Mouse (Mus musculus) heart, embryonic 12.5 days (tissue): Measurements from ENCODE around the gene Fopnl. TPM values are rescaled to one million over a fixed set of nuclear protein-coding genes. Genes with fewer than 3 reads are reported as not detected.

ENCODE experiments used
- ATAC-seq: fragments of 200-750 bp; cut with Nextera tagmentation; 2 replicates; pipeline ENCODE4 v1.8.0; 2017; ENCODE audit warnings: moderate TSS enrichment, moderate library complexity; ENCODE audit not compliant: insufficient number of reproducible peaks, low FRiP score
- H3K27ac ChIP-seq: fragments of 300-500 bp; sonication (generic); 2 replicates; pipeline ENCODE4 v1.5.1; 2016; ENCODE audit warnings: mild to moderate bottlenecking, moderate library complexity; ENCODE audit not compliant: poor library complexity, severe bottlenecking
- H3K27me3 ChIP-seq: fragments of 300-500 bp; sonication (generic); replicated peaks from 2 replicates; pipeline ENCODE4 v1.6.1; 2016; ENCODE audit warnings: mild to moderate bottlenecking, moderate library complexity
- H3K36me3 ChIP-seq: fragments of 300-500 bp; sonication (generic); 2 replicates; pipeline ENCODE4 v1.6.1; 2016; ENCODE audit warnings: mild to moderate bottlenecking, moderate library complexity
- H3K4me1 ChIP-seq: fragments of 300-500 bp; sonication (generic); replicated peaks from 2 replicates; pipeline ENCODE4 v1.6.1; 2016; ENCODE audit warnings: mild to moderate bottlenecking
- H3K4me2 ChIP-seq: fragments of 300-500 bp; sonication (generic); 2 replicates; pipeline ENCODE4 v1.6.1; 2016; ENCODE audit warnings: mild to moderate bottlenecking, moderate library complexity
- H3K4me3 ChIP-seq: fragments of 300-500 bp; sonication (generic); 2 replicates; pipeline ENCODE4 v1.5.1; 2016; ENCODE audit warnings: mild to moderate bottlenecking
- H3K9ac ChIP-seq: fragments of 300-500 bp; sonication (generic); 2 replicates; pipeline ENCODE4 v1.6.1; 2016; ENCODE audit warnings: mild to moderate bottlenecking, moderate library complexity
- H3K9me3 ChIP-seq: fragments of 300-500 bp; sonication (generic); replicated peaks from 2 replicates; pipeline ENCODE4 v1.6.1; 2016; ENCODE audit warnings: mild to moderate bottlenecking, moderate library complexity
- WGBS: fragments of 180-500 bp; shearing (Covaris S2); methylation state at CpG from one replicate; pipeline ENCODE4 v1.1.7; 2016; 5-methylcytosine and 5-hydroxymethylcytosine counted together
- polyA plus RNA-seq: library from polyadenylated mRNA; unstranded; fragments of >200 nt; fragmentation: Nextera tagmentation; extraction: Ambion mirVana; gene quantifications from 2 replicates; pipeline ENCODE4 v1.2.1, GENCODE M21; 2016

The Fopnl gene
- polyA plus RNA-seq: 96.3 and 112 TPM in 2 replicates

DNA sequence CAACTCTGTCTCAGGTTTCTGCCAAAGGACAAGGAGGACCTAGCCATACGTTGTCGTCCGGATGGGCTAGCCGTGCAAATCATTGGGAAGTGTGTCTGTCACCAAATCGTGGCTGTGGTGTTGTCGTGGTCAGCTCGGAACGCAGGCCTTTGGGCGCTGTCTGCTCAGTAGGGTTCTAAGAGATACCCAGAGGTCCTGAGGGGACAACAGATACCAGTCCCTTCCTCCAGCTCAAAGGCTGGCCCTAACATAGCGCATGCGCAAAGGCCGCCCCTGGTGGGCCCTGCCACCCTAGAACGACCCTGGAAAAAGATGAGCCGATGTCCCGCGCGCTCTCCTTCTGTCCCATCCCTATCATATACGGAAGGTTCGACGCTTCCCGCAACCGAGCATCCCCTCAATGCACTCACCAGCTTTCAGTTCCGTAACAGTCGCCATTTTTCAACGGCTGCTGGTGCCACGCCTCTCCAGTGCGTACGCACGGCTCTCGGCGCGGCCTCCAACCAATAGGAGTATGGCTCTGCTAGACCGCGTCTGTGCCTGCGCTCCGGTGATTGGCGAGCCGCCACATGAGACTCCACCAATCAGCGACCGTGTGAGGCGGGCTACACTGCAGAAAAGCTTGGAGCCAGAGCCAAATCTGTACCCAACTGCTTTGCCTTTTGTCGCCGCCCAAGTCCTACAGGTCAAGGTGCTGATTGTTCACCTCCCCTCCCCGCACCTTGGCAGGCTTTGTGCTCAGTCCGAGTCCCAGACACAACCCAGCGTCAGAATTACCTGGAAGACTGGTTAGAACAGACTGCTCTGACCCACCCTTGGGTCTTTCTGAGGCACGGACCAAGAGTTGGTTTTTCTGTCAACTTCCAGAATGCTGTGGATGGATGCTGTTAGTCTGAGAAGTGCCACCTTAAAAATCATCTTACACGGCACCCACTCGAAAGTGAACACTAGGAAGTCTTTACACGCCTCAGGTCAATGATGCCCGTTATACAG lies at the start of gene Fopnl:
Gene Fopnl, minus strand, starts transcription at position 522 of the 993 bp plus-strand sequence.
- H3K4me3 ChIP-seq: peak within 1 kb of the TSS; percentile 81
- H3K4me2 ChIP-seq: peak within 1 kb of the TSS; percentile 83
- H3K9ac ChIP-seq: peak within 1 kb of the TSS; percentile 72
- peaks cover 18% of the 10 kb centered on the region for H3K36me3 ChIP-seq
- peaks cover 6% of the 10 kb centered on the region for H3K4me1 ChIP-seq
- H3K9me3 ChIP-seq: no peaks in the 10 kb centered on the region
- peaks cover 5% of the 10 kb centered on the region; the same call in 1 of the 2 replicates for H3K27me3 ChIP-seq
- WGBS: 4% methylated on average over 51 of the region's 51 CpGs
- peak; percentile 100 for ATAC-seq
- H3K27ac ChIP-seq: peak within 1 kb of the TSS; percentile 30; the same call in 1 of the 2 replicates

DNA sequence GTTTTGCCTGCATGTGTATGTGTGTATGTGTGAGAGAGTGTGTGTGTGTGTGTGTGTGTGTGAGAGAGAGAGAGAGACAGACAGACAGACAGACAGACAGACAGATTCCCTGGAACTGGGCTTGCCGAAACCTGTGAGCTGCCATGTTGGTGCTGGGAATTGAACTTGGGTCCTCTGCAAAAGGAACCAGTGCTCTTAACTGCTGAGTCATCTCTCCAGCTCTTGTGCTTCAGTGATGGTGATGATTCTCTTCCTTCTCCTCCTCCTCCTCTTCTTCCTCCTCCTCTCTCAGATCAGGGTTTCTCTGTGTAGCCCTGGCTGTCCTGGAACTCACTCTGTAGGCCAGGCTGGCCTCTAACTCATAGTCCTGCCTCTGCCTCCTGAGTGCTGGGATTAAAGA lies 48.8 kb upstream of the Fopnl start:
- Histone ChIP-seq H3K9ac (no peak overlapping the region), H3K9me3 (no peaks in the 10 kb centered on the region), H3K36me3 (no peaks in the 10 kb centered on the region), H3K4me2 (no peak overlapping the region), H3K27me3 (peaks cover 30% of the 10 kb centered on the region), H3K4me3 (no peak overlapping the region), H3K27ac (no peak overlapping the region), H3K4me1 (peaks cover 6% of the 10 kb centered on the region)
- ATAC-seq: no peak
- 72% methylated on average over 1 of the region's 1 CpGs for WGBS

DNA sequence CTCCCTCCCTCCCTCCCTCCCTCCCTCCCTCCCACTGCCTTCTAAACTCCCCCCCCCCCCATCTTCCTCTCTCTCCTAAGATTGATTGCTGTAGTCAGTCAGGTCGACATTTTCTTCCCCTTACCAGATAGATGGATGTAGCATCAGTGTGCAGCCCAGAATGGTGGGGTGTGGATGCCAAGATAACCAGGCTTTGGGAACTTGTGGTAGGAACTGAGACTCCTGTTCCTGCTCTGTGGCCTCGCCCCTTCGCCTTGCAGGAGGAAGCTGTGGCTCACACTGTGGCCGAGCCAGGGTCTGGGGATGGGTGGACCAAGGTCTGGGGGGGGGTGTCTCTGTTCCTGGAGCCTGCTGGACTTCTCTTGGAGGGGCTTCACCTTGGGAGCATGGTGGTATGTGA lies 48.3 kb upstream of the Fopnl start:
- Histone ChIP-seq H3K27me3 (peaks cover 32% of the 10 kb centered on the region), H3K36me3 (no peaks in the 10 kb centered on the region), H3K9me3 (no peaks in the 10 kb centered on the region), H3K4me3 (no peak overlapping the region), H3K9ac (no peak overlapping the region), H3K27ac (no peak overlapping the region), H3K4me2 (no peak overlapping the region), H3K4me1 (peaks cover 6% of the 10 kb centered on the region)
- ATAC-seq: no peak
- WGBS: 56% methylated on average over 4 of the region's 4 CpGs

DNA sequence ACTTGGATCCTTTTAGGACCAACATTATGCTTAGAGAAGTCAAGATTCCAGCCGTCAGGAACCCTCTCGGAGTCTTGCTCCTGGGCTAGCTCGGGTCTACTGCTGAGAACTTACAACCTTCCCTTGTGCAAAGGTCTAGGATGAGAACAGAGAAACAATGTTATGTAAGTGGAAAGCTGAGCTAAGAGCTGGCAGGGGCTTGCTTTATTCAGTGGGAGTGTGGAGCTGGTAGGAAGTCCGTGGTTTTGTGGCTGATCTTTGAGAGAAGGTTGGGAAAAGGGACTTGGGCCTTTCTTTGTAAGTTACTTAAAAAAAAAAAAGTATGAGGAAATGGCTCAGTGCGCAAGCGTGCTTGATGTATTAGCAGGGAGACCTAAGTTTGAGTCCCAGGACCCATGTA lies 46.9 kb upstream of the Fopnl start:
- no peaks in the 10 kb centered on the region for H3K36me3 ChIP-seq
- no peak overlapping the region for H3K27ac ChIP-seq
- H3K27me3 ChIP-seq: peaks cover 43% of the 10 kb centered on the region
- peaks cover 6% of the 10 kb centered on the region for H3K4me1 ChIP-seq
- H3K9ac ChIP-seq: no peak overlapping the region
- H3K4me3 ChIP-seq: no peak overlapping the region
- WGBS: 87% methylated on average over 6 of the region's 6 CpGs
- H3K4me2 ChIP-seq: no peak overlapping the region
- no peaks in the 10 kb centered on the region for H3K9me3 ChIP-seq
- no peak for ATAC-seq

DNA sequence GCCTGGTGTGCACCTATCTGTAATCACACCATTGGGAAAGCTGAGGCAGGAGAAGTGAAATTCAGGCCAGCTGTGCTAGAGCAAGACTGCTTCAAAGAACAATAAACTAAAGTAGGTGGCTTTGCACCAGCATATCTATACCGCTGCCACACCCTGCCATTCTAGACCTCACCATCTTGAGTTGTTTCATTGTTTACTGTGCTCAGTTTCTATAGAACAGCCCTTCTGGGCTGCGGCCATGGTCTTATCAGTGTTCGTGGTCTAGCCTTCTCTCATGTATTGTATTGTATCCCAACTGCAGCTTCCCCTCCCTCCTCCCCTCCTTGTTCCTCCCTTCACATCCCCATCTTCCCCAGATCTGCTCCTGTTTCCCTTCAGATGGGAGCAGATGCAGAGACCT lies 46.3 kb upstream of the Fopnl start:
- Histone ChIP-seq H3K36me3 (no peaks in the 10 kb centered on the region), H3K27me3 (peaks cover 45% of the 10 kb centered on the region), H3K4me2 (no peak overlapping the region), H3K4me1 (peaks cover 6% of the 10 kb centered on the region), H3K27ac (no peak overlapping the region), H3K9ac (no peak overlapping the region), H3K4me3 (no peak overlapping the region), H3K9me3 (no peaks in the 10 kb centered on the region)
- ATAC-seq: no peak
- 72% methylated on average over 3 of the region's 3 CpGs for WGBS

DNA sequence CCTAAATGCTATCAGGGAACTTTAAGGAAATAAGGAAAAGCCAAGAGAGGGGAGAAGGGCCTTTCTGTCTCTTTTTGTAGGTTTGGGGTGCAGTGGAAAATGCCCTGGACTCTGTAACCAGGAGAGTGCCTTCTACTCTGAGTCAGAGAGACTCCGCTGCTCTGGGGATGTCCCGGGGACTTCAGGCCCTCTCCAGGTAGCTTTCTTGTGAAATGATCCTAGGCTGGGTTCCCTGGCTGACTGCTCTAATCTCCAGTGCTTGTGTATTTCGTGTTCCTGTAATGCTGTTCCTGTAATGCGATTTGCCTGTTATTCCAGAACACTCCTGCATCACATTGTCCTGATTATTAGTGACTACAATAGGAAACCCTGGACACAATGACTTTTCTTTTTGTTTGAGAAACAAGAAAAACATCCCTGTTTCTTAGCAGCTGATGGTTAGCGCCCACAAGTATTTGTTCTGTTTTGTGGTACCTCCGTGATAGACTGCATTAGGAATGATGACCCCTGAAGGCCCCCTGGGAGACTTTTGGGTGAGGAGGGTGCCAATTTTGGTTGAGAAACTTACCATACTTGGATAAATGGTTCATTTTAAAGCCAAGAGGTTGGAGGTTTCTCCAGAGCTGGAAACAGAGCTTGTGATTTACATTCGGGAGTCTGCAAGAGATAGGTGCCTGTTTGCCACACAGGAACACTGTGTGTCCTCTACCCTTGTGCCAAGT lies 45.1 kb upstream of the Fopnl start:
- no peaks in the 10 kb centered on the region for H3K9me3 ChIP-seq
- peaks cover 6% of the 10 kb centered on the region for H3K4me1 ChIP-seq
- 39% methylated on average over 7 of the region's 7 CpGs for WGBS
- peak overlapping the region; percentile 72 for H3K9ac ChIP-seq
- peaks cover 47% of the 10 kb centered on the region for H3K27me3 ChIP-seq
- ATAC-seq: no peak
- peak overlapping the region; percentile 94 for H3K4me2 ChIP-seq
- H3K27ac ChIP-seq: no peak overlapping the region
- H3K4me3 ChIP-seq: peak overlapping the region; percentile 72
- H3K36me3 ChIP-seq: no peaks in the 10 kb centered on the region

DNA sequence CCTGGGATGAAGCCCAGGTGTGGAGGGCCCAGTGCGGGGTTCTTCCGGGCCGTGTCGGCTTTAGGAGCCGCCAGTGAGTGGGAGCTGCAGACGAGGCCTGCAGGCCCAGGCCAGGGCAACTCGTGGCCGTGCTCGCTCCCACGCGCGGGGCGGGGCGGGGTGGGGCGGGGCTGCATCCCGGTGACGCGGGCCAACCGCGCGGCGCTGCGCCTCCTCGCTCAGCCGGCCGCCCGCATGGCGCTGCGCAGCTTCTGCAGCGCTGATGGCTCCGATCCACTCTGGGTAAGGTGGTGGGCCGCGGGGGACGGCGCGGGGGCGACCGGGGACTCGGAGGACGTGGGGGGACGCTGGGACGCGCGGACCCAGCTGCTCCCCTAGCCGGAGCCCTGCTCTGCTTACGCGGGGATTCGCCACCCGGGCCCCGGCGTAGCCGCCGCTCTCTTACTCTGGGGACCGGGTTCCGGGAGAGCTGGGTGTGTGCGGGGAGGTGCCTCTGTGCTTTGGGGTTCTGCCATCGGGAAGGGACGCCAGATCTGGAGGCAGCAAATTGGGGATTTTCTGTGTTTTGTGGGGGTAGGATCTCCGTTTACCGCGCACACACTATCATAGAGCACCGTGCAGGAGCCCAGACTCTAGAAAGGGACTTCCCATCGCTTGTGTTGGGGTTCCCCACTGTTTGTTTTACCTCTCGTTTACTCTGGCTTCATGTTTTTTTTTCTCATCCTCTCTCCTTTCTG lies 44.3 kb upstream of the Fopnl start, which contains the start of gene Abcc1:
Gene Abcc1, plus strand, starts transcription at position 197 of the 737 bp plus-strand sequence.
- Histone ChIP-seq H3K4me2 (peak within 1 kb of the TSS; percentile 94), H3K4me1 (peaks cover 6% of the 10 kb centered on the region), H3K4me3 (peak within 1 kb of the TSS; percentile 72), H3K27ac (no peak within 1 kb of the TSS), H3K36me3 (no peaks in the 10 kb centered on the region), H3K9me3 (no peaks in the 10 kb centered on the region), H3K27me3 (peaks cover 47% of the 10 kb centered on the region), H3K9ac (peak within 1 kb of the TSS; percentile 72)
- WGBS: under 1% methylated on average over 64 of the region's 64 CpGs
- ATAC-seq: peak; percentile 91

DNA sequence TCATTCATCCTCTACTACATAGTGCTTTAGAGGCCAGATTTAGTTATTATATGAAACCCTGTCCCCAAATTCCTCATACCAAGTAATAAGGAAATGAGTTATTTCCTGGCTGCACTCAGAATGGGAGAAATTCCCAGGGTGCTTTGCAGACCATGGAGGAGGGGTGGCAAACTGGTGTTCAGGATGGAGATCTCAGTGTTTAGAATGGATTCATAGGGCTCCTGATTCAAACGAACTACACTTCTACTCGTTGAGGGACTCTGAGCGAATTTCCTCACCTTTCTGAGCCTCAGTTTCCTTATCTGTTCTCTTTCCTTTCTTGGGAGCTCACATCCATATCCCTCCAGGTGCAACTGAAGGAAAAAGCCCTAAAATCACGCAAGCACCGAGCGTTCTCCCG lies 43.7 kb upstream of the Fopnl start:
- WGBS: 5% methylated on average over 7 of the region's 7 CpGs
- H3K9me3 ChIP-seq: no peaks in the 10 kb centered on the region
- no peaks in the 10 kb centered on the region for H3K36me3 ChIP-seq
- H3K4me3 ChIP-seq: peak overlapping the region; percentile 72
- H3K27me3 ChIP-seq: peaks cover 47% of the 10 kb centered on the region
- peak overlapping the region; percentile 94 for H3K4me2 ChIP-seq
- H3K27ac ChIP-seq: no peak overlapping the region
- no peak for ATAC-seq
- peak overlapping the region; percentile 72 for H3K9ac ChIP-seq
- peaks cover 6% of the 10 kb centered on the region for H3K4me1 ChIP-seq

DNA sequence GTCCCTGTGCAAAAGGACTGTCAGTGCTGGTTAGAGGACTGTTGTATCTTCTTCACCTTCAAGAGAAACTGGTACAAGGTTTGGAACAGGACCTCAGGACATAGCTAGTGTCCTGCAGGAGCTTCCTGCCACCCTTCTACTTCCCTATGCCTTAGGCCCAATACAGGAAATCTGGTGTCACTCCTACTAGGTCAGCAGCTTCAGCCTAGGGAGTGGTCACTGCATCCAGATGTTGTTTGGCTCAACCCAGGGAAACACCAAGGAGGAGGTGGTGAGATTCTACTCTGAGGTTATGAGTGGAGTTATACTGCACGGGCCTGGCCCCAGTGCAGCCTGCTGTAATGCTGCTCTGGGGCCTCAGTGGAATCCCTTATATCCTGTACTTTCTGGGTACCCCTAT lies 41.3 kb upstream of the Fopnl start:
- H3K27me3 ChIP-seq: peaks cover 35% of the 10 kb centered on the region
- 73% methylated on average over 1 of the region's 1 CpGs for WGBS
- no peaks in the 10 kb centered on the region for H3K36me3 ChIP-seq
- H3K4me2 ChIP-seq: no peak overlapping the region
- no peaks in the 10 kb centered on the region for H3K9me3 ChIP-seq
- no peak for ATAC-seq
- no peak overlapping the region for H3K27ac ChIP-seq
- H3K4me1 ChIP-seq: peaks cover 6% of the 10 kb centered on the region
- no peak overlapping the region for H3K9ac ChIP-seq
- H3K4me3 ChIP-seq: no peak overlapping the region

DNA sequence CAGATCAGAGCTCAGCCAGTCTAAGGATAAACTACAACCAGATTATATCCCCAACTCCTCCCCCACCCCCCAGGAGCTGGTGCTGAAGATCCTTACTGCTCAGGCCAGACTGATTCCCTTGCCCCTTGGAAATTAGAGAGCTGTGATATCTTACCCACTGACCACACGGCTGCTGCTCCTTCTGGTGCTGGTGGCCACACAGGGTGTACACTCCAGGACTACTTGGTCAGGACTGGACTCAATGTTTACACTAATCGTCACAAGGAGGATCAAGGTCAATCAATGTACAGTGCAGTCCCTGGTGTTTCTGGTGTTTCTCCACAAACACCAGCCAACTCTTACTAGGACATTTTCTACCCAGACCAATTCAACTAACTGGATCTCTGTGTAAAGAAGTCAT lies 40.7 kb upstream of the Fopnl start:
- WGBS: 55% methylated on average over 2 of the region's 2 CpGs
- no peaks in the 10 kb centered on the region for H3K36me3 ChIP-seq

More for the DNA sequence above, 40.7 kb upstream of the Fopnl start:
- no peak for ATAC-seq
- H3K9me3 ChIP-seq: no peaks in the 10 kb centered on the region
- no peak overlapping the region for H3K4me2 ChIP-seq
- H3K9ac ChIP-seq: no peak overlapping the region
- peaks cover 6% of the 10 kb centered on the region for H3K4me1 ChIP-seq
- peaks cover 28% of the 10 kb centered on the region for H3K27me3 ChIP-seq
- H3K4me3 ChIP-seq: no peak overlapping the region
- H3K27ac ChIP-seq: no peak overlapping the region
